Mouse (Mus musculus) cerebellum, postnatal 14 days (tissue): Measurements from ENCODE around the gene Olfr120.
"Not testable (repeated sequence)": the region's sequence is repeated elsewhere in the genome, so short reads cannot be mapped to it uniquely, and the experiment has no call there.

Source experiments
- DNase-seq, 2 experiments: peaks; one replicate each; pipeline ENCODE4 v3.0.0; 2021; ENCODE audit warnings: mixed read lengths in 2 of 2

Olfr120 gene

DNA sequence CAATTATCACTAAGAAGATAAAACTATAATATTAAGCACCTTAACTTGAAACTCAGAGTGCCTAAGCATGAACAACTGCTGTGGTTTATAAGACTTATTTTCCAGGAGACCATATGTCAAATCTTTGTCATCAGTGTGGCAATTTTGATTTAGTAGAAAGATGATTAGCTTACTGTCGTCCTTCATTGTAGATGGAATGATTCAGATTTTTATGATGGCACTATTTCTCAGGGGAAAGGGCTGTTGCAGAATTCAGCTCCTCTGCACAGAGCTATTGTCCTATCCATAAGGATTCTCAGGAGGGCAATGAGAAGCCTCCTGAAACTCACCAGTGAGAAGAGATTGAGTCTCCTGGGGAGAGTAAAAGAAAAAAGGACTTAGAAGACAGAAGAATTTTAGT is at the start of gene Olfr120:
TSS of gene Olfr120 (plus strand) at position 301 of the 400 bp plus-strand sequence.
- no peak for DNase-seq

DNA sequence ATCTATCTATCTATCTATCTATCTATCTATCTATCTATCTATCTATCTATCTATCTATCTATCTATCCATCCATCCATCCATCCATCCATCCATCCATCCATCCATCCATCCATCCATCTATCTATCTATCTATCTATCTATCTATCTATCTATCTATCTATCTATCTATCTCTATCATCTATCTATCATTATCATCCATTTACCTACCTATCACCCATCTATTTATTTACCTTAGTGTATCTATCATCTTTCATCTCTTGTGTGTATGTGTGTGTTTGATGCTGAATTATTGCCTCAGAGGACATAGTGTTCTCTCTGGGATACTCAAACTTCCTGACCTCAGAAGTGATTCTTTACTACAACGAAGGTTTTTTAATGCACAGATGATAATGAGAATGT is 25.3 kb upstream of the Olfr120 start, which contains the start of gene Olfr119:
TSS of gene Olfr119 (plus strand) at position 301 of the 400 bp plus-strand sequence.
- DNase-seq, result not testable (repeated sequence)

DNA sequence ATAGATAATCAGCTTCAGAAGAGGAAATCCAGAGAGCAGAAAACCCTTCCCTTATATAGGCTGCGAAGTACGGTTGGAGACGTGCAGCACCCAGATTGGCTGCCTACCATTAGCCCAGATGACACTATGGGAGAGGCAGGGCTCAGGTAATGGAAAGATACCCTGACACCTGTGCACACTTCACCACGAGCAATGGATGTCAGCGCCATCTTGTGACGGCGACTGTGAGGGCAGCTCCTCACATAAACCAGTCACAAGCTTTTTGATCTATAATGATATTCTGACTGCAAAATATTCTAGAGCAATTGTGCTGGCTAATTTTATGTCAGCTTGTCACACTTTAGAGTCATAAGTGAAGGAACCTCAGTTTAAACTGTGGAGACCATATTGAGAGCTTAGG is 16.5 kb downstream of the Olfr120 start:
- DNase-seq, result no peak

DNA sequence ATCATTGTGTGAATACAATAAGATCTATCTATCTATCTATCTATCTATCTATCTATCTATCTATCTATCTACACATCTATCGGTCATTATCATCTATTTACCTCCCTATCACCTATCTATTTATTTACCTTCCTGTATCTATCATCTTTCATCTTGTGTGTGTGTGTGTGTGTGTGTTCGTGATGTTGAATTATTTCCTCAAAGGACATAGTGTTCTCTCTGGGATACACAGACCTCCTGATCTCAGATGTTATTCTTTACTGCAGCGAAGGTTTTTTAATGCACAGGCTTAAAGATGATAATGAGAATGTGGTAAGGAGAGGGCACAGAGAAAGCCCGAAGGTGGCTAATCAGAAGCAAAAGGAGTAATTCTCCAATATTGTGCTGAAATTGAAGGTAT is 46.7 kb downstream of the Olfr120 start, which contains the start of gene Olfr122:
TSS of gene Olfr122 (plus strand) at position 301 of the 400 bp plus-strand sequence.
- no peak for DNase-seq
